Mouse (Mus musculus) midbrain, embryonic 12.5 days (tissue): ENCODE data around the gene Msh5. TPM values are rescaled to one million over a fixed set of nuclear protein-coding genes. Genes with fewer than 3 reads are reported as not detected.
A peak's percentile ranks its signal among the peaks of the same experiment; 100 is the strongest.

Source experiments
- ATAC-seq: fragments of 200-750 bp; cut with Nextera tagmentation; 2 replicates; pipeline ENCODE4 v1.8.0; 2017; ENCODE audit warnings: low read depth, moderate TSS enrichment, moderate library complexity; ENCODE audit not compliant: low FRiP score
- H3K27ac ChIP-seq: fragments of 300-500 bp; sonication (generic); replicated peaks from 2 replicates; pipeline ENCODE4 v1.5.1; 2016; ENCODE audit warnings: mild to moderate bottlenecking
- H3K27me3 ChIP-seq: fragments of 300-500 bp; sonication (generic); 2 replicates; pipeline ENCODE4 v1.6.1; 2016; ENCODE audit warnings: mild to moderate bottlenecking
- H3K36me3 ChIP-seq: fragments of 300-500 bp; sonication (generic); 2 replicates; pipeline ENCODE4 v1.6.1; 2016
- H3K4me1 ChIP-seq: fragments of 300-500 bp; sonication (generic); 2 replicates; pipeline ENCODE4 v1.6.1; 2016
- H3K4me2 ChIP-seq: fragments of 300-500 bp; sonication (generic); replicated peaks from 2 replicates; pipeline ENCODE4 v1.6.1; 2016; ENCODE audit warnings: mild to moderate bottlenecking, moderate library complexity
- H3K4me3 ChIP-seq: fragments of 300-500 bp; sonication (generic); 2 replicates; pipeline ENCODE4 v1.5.1; 2016; ENCODE audit warnings: mild to moderate bottlenecking
- H3K9ac ChIP-seq: fragments of 300-500 bp; sonication (generic); replicated peaks from 2 replicates; pipeline ENCODE4 v1.6.1; 2016; ENCODE audit warnings: mild to moderate bottlenecking, moderate library complexity
- H3K9me3 ChIP-seq: fragments of 300-500 bp; sonication (generic); 2 replicates; pipeline ENCODE4 v1.6.1; 2016; ENCODE audit warnings: mild to moderate bottlenecking
- WGBS: fragments of 180-500 bp; shearing (Covaris S2); methylation state at CpG from one replicate; pipeline ENCODE4 v1.1.7; 2016; 5-methylcytosine and 5-hydroxymethylcytosine counted together
- polyA plus RNA-seq: library from polyadenylated mRNA; unstranded; fragments of >200 nt; fragmentation: Nextera tagmentation; extraction: Ambion mirVana; gene quantifications from 2 replicates; pipeline ENCODE4 v1.2.1, GENCODE M21; 2016

Msh5 gene
- 6.9 and 7.6 TPM in 2 replicates for polyA plus RNA-seq

DNA sequence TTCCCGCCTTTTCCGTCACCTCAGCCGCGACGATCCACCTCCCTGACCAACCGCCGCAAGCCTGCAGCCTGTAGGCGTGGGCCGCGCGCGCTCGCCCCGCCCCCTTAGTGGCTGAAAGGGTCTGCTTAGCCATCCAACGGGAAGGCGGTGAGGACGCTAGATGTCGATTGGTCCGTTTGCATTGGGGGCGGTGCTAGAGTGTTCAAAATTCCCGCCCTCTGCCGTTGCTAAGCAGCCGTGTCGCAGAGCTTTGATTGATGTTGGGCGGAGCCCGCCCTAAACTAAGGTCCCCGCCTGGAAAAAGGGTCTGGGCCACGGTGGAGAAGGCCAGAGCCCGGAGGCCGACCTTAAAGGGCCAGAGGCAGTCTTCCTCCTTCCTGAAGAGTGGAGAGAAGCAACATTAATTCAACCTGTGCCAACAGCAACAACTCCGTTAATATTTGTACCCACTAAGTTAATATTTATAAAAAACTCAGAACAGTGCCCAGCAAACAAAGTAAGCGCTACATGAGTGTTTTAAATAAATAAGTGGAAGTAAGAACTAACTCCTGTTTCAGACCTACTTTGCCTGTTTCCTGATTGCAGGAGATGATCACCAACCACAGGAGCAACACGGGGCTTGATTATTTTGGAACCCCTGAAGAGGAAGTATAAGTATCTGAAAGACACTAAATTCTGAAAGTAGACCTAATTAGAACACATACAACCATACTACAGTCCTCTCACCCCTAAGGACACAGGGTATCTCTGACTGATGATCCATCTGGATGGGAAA, at the start of gene Msh5:
TSS of gene Msh5 (minus strand) at position 65 of the 775 bp plus-strand sequence.
- Histone ChIP-seq H3K27ac (peak within 1 kb of the TSS; percentile 79), H3K9ac (peak within 1 kb of the TSS; percentile 81), H3K27me3 (no peaks in the 10 kb centered on the region), H3K4me2 (peak within 1 kb of the TSS; percentile 91), H3K9me3 (no peaks in the 10 kb centered on the region), H3K36me3 (no peaks in the 10 kb centered on the region), H3K4me3 (peak within 1 kb of the TSS; percentile 53), H3K4me1 (peaks cover 52% of the 10 kb centered on the region)
- peak; percentile 98 for ATAC-seq
- WGBS: 2% methylated on average over 33 of the region's 33 CpGs

DNA sequence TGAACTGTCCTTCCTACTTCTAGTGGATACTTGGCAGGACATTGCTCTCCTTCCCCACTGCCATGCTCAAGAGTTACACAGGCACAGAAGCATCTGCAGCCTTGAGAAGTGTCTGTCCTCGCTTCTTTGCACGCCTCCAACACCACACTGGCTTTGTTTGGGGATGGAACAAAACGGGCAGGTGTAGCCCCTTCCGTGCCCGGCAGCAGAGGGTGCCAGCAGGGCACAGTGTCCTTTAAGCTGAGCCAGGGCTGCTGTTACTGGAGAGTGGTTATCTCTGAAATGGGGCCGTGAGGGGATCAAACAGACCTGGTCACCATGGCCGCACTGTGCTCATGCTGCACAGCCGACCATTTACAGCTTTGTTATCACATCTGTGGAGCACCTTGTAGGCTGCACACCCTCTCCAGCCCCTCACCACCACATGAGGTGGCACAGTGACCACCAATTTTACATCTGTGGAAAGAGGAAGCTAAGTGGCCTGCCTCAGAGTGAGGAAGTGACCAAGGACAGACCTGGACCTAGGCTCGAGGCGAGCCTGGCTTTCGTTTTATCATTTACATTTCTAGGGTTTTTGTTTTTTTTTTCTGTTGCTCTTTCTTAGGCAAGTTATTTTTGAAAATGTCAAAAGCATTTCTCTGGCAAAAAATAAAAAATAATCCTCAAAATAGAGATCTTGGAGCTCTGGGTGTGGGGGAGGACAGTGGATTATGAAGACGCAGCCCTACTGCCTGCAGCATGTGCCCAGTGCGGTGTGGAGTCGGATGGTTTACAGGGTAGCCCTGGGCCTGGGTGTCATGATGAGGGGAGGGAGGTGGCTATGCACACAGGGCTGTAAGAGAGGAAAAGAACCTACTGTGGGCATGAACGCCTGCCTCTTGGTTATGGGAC, 48.2 kb upstream of the Msh5 start:
- WGBS: 91% methylated on average over 15 of the region's 15 CpGs
- H3K36me3 ChIP-seq: peaks cover 75% of the 10 kb centered on the region

DNA sequence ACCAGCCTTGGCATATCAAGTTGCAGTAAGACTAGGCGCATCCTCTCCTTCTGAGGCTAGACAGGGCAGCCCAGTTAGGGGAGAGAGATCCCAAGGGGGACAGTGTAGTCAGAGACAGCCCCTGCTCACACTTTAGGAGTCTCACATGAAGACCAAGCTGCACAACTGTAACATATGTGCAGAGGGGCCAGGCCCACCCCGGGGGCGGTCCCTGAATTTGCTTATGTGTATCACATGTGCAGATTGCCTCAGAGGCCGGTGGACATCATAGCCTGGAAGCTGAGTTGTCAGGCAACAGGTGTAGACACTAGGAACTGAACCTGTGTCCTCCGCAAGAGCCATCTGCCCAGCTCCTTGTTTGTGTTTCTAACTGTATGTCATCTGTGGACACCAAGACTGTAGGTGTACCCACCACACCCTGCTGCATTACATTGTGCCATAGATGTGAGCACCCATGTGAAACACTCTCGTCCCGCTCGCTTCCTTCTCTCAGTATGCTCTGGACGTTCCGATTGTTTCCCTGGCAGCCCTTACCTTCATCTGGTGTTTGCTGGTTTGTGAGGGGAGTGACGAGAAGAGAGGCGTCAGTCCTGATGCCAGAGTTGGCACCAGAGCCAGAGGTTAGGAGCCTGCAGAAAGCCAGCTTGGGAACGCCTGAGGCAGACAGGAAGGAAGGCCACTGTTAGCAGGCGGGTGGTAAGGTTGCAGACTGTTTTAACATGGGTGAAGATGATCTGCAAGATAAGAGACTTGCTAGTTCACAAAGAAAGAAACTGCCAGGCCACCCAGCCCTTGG, 46.1 kb upstream of the Msh5 start:
- no peaks in the 10 kb centered on the region for H3K9me3 ChIP-seq
- WGBS: 91% methylated on average over 14 of the region's 14 CpGs
- H3K4me1 ChIP-seq: peaks cover 13% of the 10 kb centered on the region
- H3K4me3 ChIP-seq: no peak overlapping the region
- no peak overlapping the region for H3K4me2 ChIP-seq
- H3K36me3 ChIP-seq: peaks cover 54% of the 10 kb centered on the region
- H3K27ac ChIP-seq: no peak overlapping the region
- no peak for ATAC-seq
- no peak overlapping the region for H3K9ac ChIP-seq
- H3K27me3 ChIP-seq: no peaks in the 10 kb centered on the region

More for the DNA sequence above, 48.2 kb upstream of the Msh5 start:
- Histone ChIP-seq H3K4me2 (no peak overlapping the region), H3K4me1 (peaks cover 12% of the 10 kb centered on the region), H3K27ac (no peak overlapping the region), H3K9ac (no peak overlapping the region), H3K9me3 (no peaks in the 10 kb centered on the region), H3K27me3 (no peaks in the 10 kb centered on the region), H3K4me3 (no peak overlapping the region)
- no peak for ATAC-seq

DNA sequence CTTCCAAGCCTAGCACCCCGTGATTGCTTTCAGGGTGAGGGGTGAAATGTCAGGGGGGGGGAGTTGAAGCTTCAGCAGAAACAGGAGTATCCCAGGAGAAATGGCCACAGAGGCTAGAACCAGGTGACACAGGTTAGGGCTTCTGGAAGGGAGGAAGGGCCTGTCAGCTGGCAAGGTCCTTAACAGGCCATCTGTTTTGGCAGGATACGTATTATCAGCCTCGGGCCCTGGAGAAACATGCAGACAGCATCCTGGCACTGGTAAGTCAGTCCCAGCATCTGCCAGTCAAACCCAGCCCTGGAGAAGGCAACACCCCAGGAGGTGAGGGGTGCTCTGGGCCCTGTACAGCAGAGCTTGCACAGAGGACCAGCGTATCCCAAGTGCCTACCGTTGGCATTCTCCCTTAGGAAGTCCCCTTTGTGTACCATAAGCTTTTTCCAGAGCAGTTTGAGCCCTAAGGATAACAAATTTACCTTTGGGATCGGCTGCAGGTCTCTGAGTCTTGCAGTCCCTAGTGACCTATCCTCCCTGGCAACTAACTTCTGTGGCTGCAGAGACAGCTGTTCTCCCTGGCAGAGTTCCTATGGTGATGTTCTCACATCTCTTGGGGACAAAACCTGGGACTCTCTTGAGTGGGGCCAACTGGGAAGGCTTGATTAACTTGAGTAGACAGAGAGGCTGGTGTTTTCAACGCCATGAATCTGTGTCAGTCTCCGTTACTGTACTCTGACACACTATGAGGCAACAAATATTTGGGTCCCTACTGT, 43.8 kb upstream of the Msh5 start:
- H3K9ac ChIP-seq: peak overlapping the region; percentile 82
- no peaks in the 10 kb centered on the region for H3K27me3 ChIP-seq
- peak overlapping the region; percentile 59 for H3K4me2 ChIP-seq
- H3K4me3 ChIP-seq: peak overlapping the region; percentile 68
- H3K9me3 ChIP-seq: no peaks in the 10 kb centered on the region
- WGBS: 74% methylated on average over 8 of the region's 8 CpGs
- no peak for ATAC-seq
- H3K36me3 ChIP-seq: peaks cover 33% of the 10 kb centered on the region
- peaks cover 13% of the 10 kb centered on the region for H3K4me1 ChIP-seq
- H3K27ac ChIP-seq: no peak overlapping the region

DNA sequence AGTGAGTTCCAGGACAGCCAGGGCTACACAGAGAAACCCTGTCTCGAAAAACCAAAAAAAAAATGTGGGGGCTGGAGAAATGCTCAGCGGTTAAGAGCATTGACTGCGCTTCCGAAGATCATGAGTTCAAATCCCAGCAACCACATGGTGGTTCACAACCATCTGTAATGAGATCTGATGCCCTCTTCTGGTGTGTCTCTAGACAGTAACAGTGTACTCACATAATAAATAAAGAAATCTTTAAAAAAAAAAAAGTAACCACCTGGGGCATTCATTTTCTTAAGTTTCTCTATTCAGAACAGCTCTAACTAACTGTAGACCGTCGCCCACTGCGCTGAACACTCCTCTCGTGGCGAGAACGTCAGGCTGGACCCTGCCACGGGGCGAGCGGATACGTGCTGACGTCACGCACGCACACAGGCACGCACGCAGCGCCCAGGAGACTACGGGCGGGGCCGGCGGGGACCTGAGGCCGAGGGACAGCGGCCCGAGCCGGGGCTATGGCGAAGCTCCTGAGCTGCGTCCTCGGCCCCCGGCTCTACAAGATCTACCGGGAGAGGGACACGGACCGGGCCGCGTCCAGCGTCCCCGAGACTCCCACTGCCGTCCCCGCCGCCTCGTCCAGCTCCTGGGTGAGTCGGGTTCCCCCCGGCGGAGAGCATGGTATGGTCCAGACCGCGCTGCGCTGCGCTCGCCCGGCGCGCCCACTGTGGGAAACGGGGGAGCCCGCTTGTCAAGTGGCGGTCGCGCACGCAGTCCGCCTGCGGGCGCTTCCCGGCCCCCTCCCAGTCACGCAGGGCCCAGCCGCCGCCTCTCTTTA, 42.5 kb upstream of the Msh5 start, which contains the start of gene Abhd16a:
TSS of gene Abhd16a (plus strand) at position 439 of the 820 bp plus-strand sequence.
- Histone ChIP-seq H3K36me3 (peaks cover 23% of the 10 kb centered on the region), H3K4me2 (peak within 1 kb of the TSS; percentile 59), H3K27ac (peak within 1 kb of the TSS; percentile 97), H3K27me3 (no peaks in the 10 kb centered on the region), H3K9ac (peak within 1 kb of the TSS; percentile 82), H3K9me3 (no peaks in the 10 kb centered on the region), H3K4me1 (peaks cover 13% of the 10 kb centered on the region), H3K4me3 (peak within 1 kb of the TSS; percentile 68)
- WGBS: 4% methylated on average over 66 of the region's 67 CpGs
- peak; percentile 98 for ATAC-seq

DNA sequence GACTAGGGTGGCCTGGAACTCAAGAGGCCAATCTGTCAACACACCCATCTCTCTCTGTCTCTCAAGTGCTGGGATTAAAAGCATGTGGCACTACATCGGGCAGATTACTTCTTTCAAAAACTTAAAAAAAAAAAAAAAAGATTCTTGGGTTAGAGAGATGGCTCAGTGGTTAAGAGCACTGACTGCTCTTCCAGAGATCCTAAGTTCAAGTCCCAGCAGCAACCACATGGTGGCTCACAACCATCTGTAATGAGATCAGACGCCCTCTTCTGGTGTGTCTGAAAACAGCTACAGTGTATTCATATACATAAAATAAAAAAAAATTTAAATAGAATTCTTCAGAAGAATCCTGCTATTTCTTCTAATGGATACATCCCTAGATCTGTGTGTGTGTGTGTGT, 41.6 kb upstream of the Msh5 start:
- H3K27ac ChIP-seq: no peak overlapping the region
- H3K4me1 ChIP-seq: peaks cover 13% of the 10 kb centered on the region
- 54% methylated on average over 2 of the region's 2 CpGs for WGBS
- peaks cover 20% of the 10 kb centered on the region for H3K36me3 ChIP-seq
- H3K4me3 ChIP-seq: no peak overlapping the region
- no peak overlapping the region for H3K4me2 ChIP-seq
- H3K27me3 ChIP-seq: no peaks in the 10 kb centered on the region
- ATAC-seq: no peak
- H3K9ac ChIP-seq: no peak overlapping the region
- no peaks in the 10 kb centered on the region for H3K9me3 ChIP-seq

DNA sequence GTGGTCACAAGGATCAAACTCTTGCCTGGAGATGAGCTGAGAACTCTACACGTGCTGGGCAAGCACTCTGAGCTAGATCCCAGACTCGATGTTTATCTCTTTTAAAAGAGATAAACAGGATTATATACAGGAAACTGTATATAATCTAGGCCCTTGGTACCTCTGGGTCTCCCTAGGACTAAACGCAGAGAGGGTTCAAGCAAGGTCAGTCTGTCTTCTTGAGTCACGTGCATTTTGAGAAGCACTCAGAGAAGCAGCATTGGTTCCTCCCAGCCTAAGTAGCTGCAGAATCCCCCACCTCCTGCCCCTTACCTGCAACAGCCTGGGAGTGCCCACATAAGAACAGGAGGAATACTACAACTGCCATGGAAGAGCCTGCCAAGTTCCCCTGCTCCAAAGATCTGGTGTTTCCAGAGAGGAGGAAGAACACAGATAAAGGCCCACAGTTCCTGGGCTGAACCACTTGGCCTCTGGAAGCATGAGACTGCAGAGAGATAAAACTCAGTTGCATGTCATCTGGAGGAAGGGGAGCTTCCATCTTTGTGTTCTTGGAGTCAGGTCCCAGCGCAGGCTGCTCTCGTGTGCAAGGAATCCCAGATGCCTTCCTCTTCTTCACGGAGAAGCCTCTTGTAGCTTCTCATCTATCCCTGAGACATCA, 38.8 kb upstream of the Msh5 start, which contains the start of gene Ly6g6f:
TSS of gene Ly6g6f (minus strand) at position 403 of the 658 bp plus-strand sequence.
- H3K4me3 ChIP-seq: no peak within 1 kb of the TSS
- peaks cover 7% of the 10 kb centered on the region for H3K4me1 ChIP-seq
- no peaks in the 10 kb centered on the region for H3K9me3 ChIP-seq
- WGBS: 87% methylated on average over 7 of the region's 7 CpGs
- H3K9ac ChIP-seq: no peak within 1 kb of the TSS
- no peak within 1 kb of the TSS for H3K27ac ChIP-seq
- H3K27me3 ChIP-seq: no peaks in the 10 kb centered on the region
- no peak within 1 kb of the TSS for H3K4me2 ChIP-seq
- H3K36me3 ChIP-seq: no peaks in the 10 kb centered on the region
- no peak for ATAC-seq

DNA sequence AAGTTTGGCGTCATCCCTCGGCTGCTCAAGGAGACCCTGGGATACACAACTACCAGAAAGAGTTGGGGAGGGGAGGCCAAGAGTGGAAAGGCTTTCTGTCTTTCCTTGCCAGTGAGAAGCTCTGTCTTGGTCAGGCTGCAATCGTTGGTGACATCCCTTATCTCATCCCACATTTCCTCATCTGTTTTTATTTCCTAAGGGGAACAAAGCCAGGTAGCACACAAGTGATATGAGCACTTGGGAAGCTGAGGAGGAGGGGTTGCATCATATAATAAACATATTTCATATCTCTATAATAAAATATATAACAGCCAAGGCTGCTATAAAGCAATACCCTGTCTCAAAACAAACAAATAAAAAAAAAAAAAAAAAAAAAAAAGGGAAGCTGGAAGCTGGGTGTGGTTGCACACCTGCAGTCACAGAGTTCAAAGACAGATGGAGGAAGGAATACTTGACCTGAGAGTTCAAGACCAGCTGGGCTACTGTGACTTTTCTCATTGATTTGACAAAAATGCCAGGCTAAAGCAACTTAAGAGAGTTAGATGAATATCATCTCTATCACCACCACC, 37.5 kb upstream of the Msh5 start:
- H3K27ac ChIP-seq: no peak overlapping the region
- no peak for ATAC-seq
- H3K4me3 ChIP-seq: no peak overlapping the region
- no peaks in the 10 kb centered on the region for H3K9me3 ChIP-seq
- WGBS: 89% methylated on average over 3 of the region's 3 CpGs
- H3K4me2 ChIP-seq: no peak overlapping the region
- no peaks in the 10 kb centered on the region for H3K36me3 ChIP-seq
- H3K4me1 ChIP-seq: no peaks in the 10 kb centered on the region
- peaks cover 5% of the 10 kb centered on the region; the same call in 1 of the 2 replicates for H3K27me3 ChIP-seq
- no peak overlapping the region for H3K9ac ChIP-seq

DNA sequence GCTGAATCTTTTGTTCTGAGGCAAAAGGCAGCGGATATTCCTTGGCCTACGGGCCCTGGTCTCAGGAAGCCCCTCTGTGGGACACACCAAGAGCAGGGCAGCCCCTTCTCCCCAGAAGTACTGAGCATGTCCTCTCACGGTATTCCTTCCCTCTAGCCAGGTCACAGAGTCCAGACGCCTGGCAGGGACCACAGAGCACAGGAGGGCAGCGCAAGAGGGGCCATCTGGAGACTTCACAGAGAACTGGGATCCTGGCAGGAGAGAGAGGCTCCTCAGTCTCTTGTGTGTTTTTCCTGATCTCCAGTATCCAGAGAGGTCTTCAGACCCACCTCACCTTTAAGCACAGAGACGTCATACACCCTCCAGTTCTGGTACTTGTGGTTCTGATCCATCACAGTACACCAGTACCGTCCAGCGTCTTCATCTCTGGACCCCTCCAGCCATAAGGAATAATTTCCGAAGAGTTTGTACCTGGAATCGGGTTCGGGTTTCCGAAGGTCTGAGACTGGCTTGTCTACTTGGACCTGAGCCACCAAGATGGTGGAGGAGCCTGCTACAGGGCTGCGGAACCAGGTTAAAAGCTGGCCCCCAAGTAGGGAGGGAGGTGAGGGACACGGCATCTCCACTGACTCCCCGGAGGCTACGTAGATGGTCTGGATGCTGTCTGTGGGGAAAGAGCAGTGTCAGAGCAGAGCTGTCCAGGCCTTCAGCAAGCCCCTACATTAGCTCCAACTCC, 36.5 kb upstream of the Msh5 start:
- Histone ChIP-seq H3K36me3 (no peaks in the 10 kb centered on the region), H3K4me2 (no peak overlapping the region), H3K27ac (no peak overlapping the region), H3K27me3 (peaks cover 5% of the 10 kb centered on the region; the same call in 1 of the 2 replicates), H3K4me3 (no peak overlapping the region), H3K9ac (no peak overlapping the region), H3K9me3 (no peaks in the 10 kb centered on the region), H3K4me1 (peaks cover 1% of the 10 kb centered on the region)
- WGBS: 86% methylated on average over 16 of the region's 16 CpGs
- no peak for ATAC-seq
